Mouse (Mus musculus): ENCODE data around the gene Asphd1. TPM values are rescaled to one million over a fixed set of nuclear protein-coding genes. Genes with fewer than 3 reads are reported as not detected.
A peak's percentile ranks its signal among the peaks of the same experiment; 100 is the strongest.

The Asphd1 gene
- polyA plus RNA-seq, 1 experiment from 2014 or later, result 0.60 TPM

DNA sequence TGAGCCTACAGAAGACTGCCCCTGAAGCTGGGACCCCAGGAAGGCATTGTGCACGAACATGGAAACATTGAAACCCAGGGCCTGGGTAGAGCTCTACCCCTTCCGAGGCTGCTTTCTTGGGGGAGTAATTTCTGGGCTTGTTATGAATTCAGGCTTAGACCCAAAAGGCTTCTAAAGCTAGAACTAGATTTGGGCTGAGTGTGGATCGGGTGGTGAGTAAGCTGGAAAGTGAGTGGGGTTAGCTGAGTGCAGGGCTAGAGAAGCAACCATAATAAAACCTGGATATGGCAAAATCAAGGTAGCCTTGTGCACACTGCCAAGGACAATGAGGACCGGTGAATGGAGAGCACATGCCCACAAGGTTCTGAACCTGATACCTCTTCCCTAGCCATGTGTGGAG, 12.6 kb upstream of the Asphd1 start:
- H3K4me3 ChIP-seq (ENCODE audit: low read depth, low read length), result no peak overlapping the region
- WGBS, result 86% methylated on average over 4 of the region's 4 CpGs
- no peak for ATAC-seq (replicated peaks; ENCODE audit: insufficient number of reproducible peaks, low FRiP score, low TSS enrichment, low read depth)
- no peaks in the 10 kb centered on the region for H3K4me1 ChIP-seq (ENCODE audit: control insufficient read depth, insufficient read depth, low read length)
- no peak overlapping the region for H3K27ac ChIP-seq (replicated peaks; ENCODE audit: low read depth, low read length)
- no peak for DNase-seq (ENCODE audit: low spot score)
- peaks cover 7% of the 10 kb centered on the region; the same call in 1 of the 2 replicates for H3K27me3 ChIP-seq (ENCODE audit: control insufficient read depth, insufficient read depth, low read length)
- H3K9me3 ChIP-seq (replicated peaks; ENCODE audit: control insufficient read depth, low read length), result no peaks in the 10 kb centered on the region
- H3K9ac ChIP-seq (replicated peaks; ENCODE audit: low read length), result no peak overlapping the region
- no peaks in the 10 kb centered on the region for H3K36me3 ChIP-seq (replicated peaks; ENCODE audit: control insufficient read depth, insufficient read depth, low read depth, low read length)
- H3K4me2 ChIP-seq (ENCODE audit: low read depth, low read length), result no peak overlapping the region

DNA sequence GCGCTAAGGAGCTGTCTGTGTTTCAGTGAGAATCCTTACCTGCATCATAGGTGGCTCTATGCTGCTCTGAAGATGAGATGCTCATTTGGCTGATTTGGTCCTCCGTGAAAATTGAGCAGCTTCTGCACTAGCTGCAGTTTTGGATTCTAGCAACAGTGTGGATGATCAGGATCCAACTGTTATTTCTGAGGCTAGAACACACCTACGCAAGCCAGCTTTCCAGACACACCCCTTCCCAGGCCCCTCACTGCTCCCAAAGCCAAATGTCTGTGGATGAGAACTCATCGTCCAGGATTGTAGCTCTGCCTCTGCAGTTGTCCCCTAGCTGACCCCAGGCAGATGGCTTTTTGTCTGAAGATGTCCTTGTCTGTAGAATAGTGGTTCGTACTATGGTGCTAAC, 11.7 kb upstream of the Asphd1 start:
- 90% methylated on average over 5 of the region's 5 CpGs for WGBS
- Histone ChIP-seq H3K9ac (replicated peaks; ENCODE audit: low read length) (no peak overlapping the region), H3K4me2 (ENCODE audit: low read depth, low read length) (no peak overlapping the region), H3K36me3 (replicated peaks; ENCODE audit: control insufficient read depth, insufficient read depth, low read depth, low read length) (no peaks in the 10 kb centered on the region), H3K4me3 (ENCODE audit: low read depth, low read length) (no peak overlapping the region), H3K27ac (replicated peaks; ENCODE audit: low read depth, low read length) (no peak overlapping the region), H3K4me1 (ENCODE audit: control insufficient read depth, insufficient read depth, low read length) (no peaks in the 10 kb centered on the region), H3K9me3 (replicated peaks; ENCODE audit: control insufficient read depth, low read length) (no peaks in the 10 kb centered on the region), H3K27me3 (ENCODE audit: control insufficient read depth, insufficient read depth, low read length) (peaks cover 7% of the 10 kb centered on the region; the same call in 1 of the 2 replicates)
- ATAC-seq (replicated peaks; ENCODE audit: insufficient number of reproducible peaks, low FRiP score, low TSS enrichment, low read depth) (no peak), DNase-seq (ENCODE audit: low spot score) (no peak)

DNA sequence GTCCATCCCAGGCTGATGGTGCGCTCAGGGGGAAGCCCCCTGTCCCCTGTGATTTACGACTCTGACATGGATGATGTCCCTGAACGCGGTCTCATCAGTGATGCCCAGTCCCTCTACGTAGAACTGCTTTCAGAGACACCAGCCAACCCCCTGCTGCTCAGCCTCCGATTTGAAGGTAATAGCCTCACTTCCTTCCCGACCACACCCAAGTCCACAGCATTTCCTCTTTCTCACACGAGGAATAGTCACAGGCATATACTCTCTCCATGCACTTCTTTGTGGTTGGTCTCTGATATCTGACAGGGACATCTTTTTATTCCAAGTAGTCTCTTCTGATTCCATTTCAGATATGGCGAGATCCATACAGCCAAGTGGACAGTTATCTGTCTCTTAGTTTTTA, 10.4 kb upstream of the Asphd1 start:
- H3K4me2 ChIP-seq (ENCODE audit: low read depth, low read length), result no peak overlapping the region
- 64% methylated on average over 9 of the region's 9 CpGs for WGBS
- peaks cover 7% of the 10 kb centered on the region; the same call in 1 of the 2 replicates for H3K27me3 ChIP-seq (ENCODE audit: control insufficient read depth, insufficient read depth, low read length)
- DNase-seq (ENCODE audit: low spot score) (no peak), ATAC-seq (replicated peaks; ENCODE audit: insufficient number of reproducible peaks, low FRiP score, low TSS enrichment, low read depth) (no peak)
- H3K36me3 ChIP-seq (replicated peaks; ENCODE audit: control insufficient read depth, insufficient read depth, low read depth, low read length), result no peaks in the 10 kb centered on the region
- H3K4me3 ChIP-seq (ENCODE audit: low read depth, low read length), result no peak overlapping the region
- H3K9me3 ChIP-seq (replicated peaks; ENCODE audit: control insufficient read depth, low read length), result no peaks in the 10 kb centered on the region
- H3K4me1 ChIP-seq (ENCODE audit: control insufficient read depth, insufficient read depth, low read length), result no peaks in the 10 kb centered on the region
- no peak overlapping the region for H3K9ac ChIP-seq (replicated peaks; ENCODE audit: low read length)
- H3K27ac ChIP-seq (replicated peaks; ENCODE audit: low read depth, low read length), result no peak overlapping the region

DNA sequence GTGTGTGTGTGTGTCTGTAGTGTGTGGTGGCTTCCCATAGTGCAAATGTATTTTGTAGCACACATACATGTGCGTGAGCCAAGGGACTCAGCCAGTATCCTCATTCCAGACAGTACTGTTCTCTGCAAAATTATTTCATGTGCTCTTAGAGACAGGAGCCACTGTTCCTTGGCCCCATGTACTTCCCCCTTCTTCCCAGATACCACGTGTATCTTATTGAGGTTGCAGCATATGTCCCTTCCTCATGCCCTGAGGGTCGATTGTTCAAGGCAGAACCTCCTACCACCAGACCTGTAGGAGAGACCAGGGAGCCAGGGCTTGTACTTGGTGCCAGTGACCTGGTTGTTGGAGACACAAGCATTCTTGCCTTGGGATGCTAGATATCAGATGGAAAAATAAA, 5.7 kb upstream of the Asphd1 start:
- Histone ChIP-seq H3K4me2 (ENCODE audit: low read depth, low read length) (no peak overlapping the region), H3K9me3 (replicated peaks; ENCODE audit: control insufficient read depth, low read length) (no peaks in the 10 kb centered on the region), H3K4me3 (ENCODE audit: low read depth, low read length) (no peak overlapping the region), H3K9ac (replicated peaks; ENCODE audit: low read length) (no peak overlapping the region), H3K27ac (replicated peaks; ENCODE audit: low read depth, low read length) (no peak overlapping the region), H3K36me3 (replicated peaks; ENCODE audit: control insufficient read depth, insufficient read depth, low read depth, low read length) (no peaks in the 10 kb centered on the region), H3K27me3 (ENCODE audit: control insufficient read depth, insufficient read depth, low read length) (peaks cover 11% of the 10 kb centered on the region), H3K4me1 (ENCODE audit: control insufficient read depth, insufficient read depth, low read length) (peaks cover 2% of the 10 kb centered on the region; the same call in 1 of the 2 replicates)
- no peak for DNase-seq (ENCODE audit: low spot score)
- 62% methylated on average over 3 of the region's 3 CpGs for WGBS
- ATAC-seq (replicated peaks; ENCODE audit: insufficient number of reproducible peaks, low FRiP score, low TSS enrichment, low read depth), result no peak

DNA sequence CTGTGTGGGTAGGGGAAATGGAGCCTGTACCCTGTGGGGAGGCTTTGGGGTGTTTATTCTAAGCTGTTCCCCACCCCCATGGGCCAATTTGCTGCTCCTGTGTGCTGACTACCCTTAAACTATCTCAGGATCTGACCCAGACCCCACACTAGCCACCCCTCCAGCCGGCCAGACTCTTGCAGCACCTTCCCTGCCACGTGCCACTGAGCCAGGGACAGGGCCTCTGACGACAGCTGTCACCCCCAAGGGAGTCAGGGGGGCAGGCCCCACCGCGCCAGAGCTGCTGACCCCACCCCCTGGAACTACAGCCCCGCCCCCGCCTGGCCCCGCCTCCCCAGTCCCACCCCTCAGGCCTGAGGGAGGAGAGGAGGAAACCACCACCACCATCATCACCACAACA, 3.3 kb upstream of the Asphd1 start:
- DNase-seq (ENCODE audit: low spot score), result no peak
- H3K4me2 ChIP-seq (ENCODE audit: low read depth, low read length), result no peak overlapping the region; the same call in 1 of the 2 replicates
- no peak for ATAC-seq (replicated peaks; ENCODE audit: insufficient number of reproducible peaks, low FRiP score, low TSS enrichment, low read depth)
- no peak overlapping the region for H3K9ac ChIP-seq (replicated peaks; ENCODE audit: low read length)
- peaks cover 13% of the 10 kb centered on the region for H3K27me3 ChIP-seq (ENCODE audit: control insufficient read depth, insufficient read depth, low read length)
- no peak overlapping the region for H3K27ac ChIP-seq (replicated peaks; ENCODE audit: low read depth, low read length)
- H3K4me3 ChIP-seq (ENCODE audit: low read depth, low read length), result no peak overlapping the region
- 0% methylated on average over 8 of the region's 8 CpGs for WGBS
- no peaks in the 10 kb centered on the region for H3K9me3 ChIP-seq (replicated peaks; ENCODE audit: control insufficient read depth, low read length)
- no peaks in the 10 kb centered on the region for H3K36me3 ChIP-seq (replicated peaks; ENCODE audit: control insufficient read depth, insufficient read depth, low read depth, low read length)
- peaks cover 2% of the 10 kb centered on the region; the same call in 1 of the 2 replicates for H3K4me1 ChIP-seq (ENCODE audit: control insufficient read depth, insufficient read depth, low read length)

DNA sequence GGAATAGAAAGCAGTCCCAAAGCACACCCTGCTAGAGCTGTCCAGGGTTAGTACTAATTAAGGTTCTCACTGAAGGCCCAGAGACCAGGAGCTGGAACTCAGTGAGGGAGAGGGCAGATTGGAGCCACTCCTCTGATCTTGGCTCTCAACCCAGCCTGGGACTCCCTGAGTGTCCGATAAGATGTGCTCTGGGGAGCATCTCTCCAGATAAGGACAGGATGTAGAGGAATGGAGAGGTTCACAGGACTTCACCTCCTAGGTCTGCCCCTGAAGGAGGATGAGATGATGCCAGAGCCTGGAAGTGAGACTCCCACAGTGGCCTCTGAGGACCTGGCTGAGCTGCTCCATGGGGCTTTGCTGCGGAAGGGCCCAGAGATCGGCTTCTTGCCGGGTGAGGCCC, 2.4 kb upstream of the Asphd1 start:
- 27% methylated on average over 4 of the region's 4 CpGs for WGBS
- Histone ChIP-seq H3K27ac (replicated peaks; ENCODE audit: low read depth, low read length) (no peak overlapping the region), H3K9me3 (replicated peaks; ENCODE audit: control insufficient read depth, low read length) (no peaks in the 10 kb centered on the region), H3K4me1 (ENCODE audit: control insufficient read depth, insufficient read depth, low read length) (peaks cover 2% of the 10 kb centered on the region; the same call in 1 of the 2 replicates), H3K9ac (replicated peaks; ENCODE audit: low read length) (no peak overlapping the region), H3K4me2 (ENCODE audit: low read depth, low read length) (no peak overlapping the region), H3K36me3 (replicated peaks; ENCODE audit: control insufficient read depth, insufficient read depth, low read depth, low read length) (no peaks in the 10 kb centered on the region), H3K4me3 (ENCODE audit: low read depth, low read length) (no peak overlapping the region), H3K27me3 (ENCODE audit: control insufficient read depth, insufficient read depth, low read length) (peaks cover 13% of the 10 kb centered on the region)
- DNase-seq (ENCODE audit: low spot score) (no peak), ATAC-seq (replicated peaks; ENCODE audit: insufficient number of reproducible peaks, low FRiP score, low TSS enrichment, low read depth) (no peak)

DNA sequence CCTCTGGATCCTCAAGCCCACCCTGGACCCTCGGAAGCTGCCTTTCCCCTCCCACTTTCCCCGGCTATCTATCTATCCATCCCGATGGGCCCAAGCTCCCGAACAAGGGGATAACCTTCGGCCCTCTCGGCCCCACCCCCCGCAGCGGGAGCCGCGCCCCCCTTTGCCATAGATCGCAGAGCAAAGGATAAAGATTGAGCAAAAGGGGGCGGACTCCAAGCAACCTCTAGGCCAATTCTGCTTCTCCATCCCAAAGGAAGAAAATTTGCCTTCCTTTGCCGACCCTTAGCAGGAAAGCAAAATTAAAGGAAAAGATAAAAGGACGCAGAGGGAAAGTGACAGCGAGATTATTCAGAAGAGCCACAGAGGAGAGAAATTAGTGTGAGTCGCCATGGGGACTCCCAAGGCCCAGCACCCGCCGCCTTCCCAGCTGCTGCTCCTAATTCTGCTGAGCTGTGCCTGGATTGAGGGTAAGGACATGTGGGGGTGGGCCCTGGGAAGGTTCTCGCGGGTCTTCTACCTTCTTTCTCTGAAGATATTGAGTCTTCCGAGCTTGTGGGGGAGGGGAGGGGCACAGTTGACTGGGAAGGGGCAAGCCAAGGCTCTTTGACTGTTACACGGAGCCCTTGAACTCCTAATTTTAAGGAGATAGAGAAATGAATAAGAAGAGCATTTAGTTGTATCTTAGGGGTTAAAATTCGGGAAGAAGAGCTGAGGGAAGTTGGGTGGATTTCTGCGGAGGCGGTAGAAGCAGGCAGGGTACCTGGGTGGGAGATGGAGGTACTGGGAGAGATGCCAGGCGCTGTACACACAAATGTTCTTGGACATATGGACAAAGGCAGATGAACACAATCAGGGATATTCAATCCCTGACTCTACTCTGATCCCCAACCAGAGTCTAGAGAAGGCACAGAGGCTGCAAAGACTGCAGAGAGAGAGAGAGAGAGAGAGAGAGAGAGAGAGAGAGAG, 1.5 kb upstream of the Asphd1 start:
- H3K9me3 ChIP-seq (replicated peaks; ENCODE audit: control insufficient read depth, low read length), result no peaks in the 10 kb centered on the region
- H3K4me1 ChIP-seq (ENCODE audit: control insufficient read depth, insufficient read depth, low read length), result peaks cover 2% of the 10 kb centered on the region; the same call in 1 of the 2 replicates
- ATAC-seq (replicated peaks; ENCODE audit: insufficient number of reproducible peaks, low FRiP score, low TSS enrichment, low read depth) (no peak), DNase-seq (ENCODE audit: low spot score) (no peak)
- H3K36me3 ChIP-seq (replicated peaks; ENCODE audit: control insufficient read depth, insufficient read depth, low read depth, low read length), result no peaks in the 10 kb centered on the region
- H3K27ac ChIP-seq (replicated peaks; ENCODE audit: low read depth, low read length), result no peak overlapping the region
- peaks cover 13% of the 10 kb centered on the region for H3K27me3 ChIP-seq (ENCODE audit: control insufficient read depth, insufficient read depth, low read length)
- H3K4me2 ChIP-seq (ENCODE audit: low read depth, low read length), result peak overlapping the region; percentile 13; the same call in 1 of the 2 replicates
- H3K9ac ChIP-seq (replicated peaks; ENCODE audit: low read length), result no peak overlapping the region
- WGBS, result 5% methylated on average over 26 of the region's 26 CpGs
- H3K4me3 ChIP-seq (ENCODE audit: low read depth, low read length), result peak overlapping the region; percentile 9; the same call in 1 of the 2 replicates
